Mouse (Mus musculus) neural tube, embryonic 11.5 days (tissue): Measurements from ENCODE around the gene Slc37a4. TPM values are rescaled to one million over a fixed set of nuclear protein-coding genes. Genes with fewer than 3 reads are reported as not detected.
"Not testable (repeated sequence)": the region's sequence is repeated elsewhere in the genome, so short reads cannot be mapped to it uniquely, and the experiment has no call there.

Source experiments
- ATAC-seq: fragments of 200-750 bp; cut with Nextera tagmentation; 2 replicates; pipeline ENCODE4 v1.8.0; 2017; ENCODE audit warnings: moderate number of reproducible peaks, mild to moderate bottlenecking, moderate TSS enrichment, moderate library complexity; ENCODE audit not compliant: insufficient read depth, low FRiP score, low TSS enrichment
- DNase-seq: peaks from one replicate; pipeline ENCODE4 v3.0.0-alpha.2; 2015; ENCODE audit warnings: low spot score
- H3K27ac ChIP-seq: fragments of 300-500 bp; sonication (generic); 2 replicates; pipeline ENCODE4 v1.5.1; 2014; ENCODE audit warnings: low read depth, mild to moderate bottlenecking, low read length
- H3K27me3 ChIP-seq: fragments of 300-500 bp; sonication (generic); 2 replicates; pipeline ENCODE4 v1.6.1; 2014; ENCODE audit warnings: mild to moderate bottlenecking, low read length, mixed read lengths; ENCODE audit not compliant: control insufficient read depth, insufficient read depth
- H3K36me3 ChIP-seq: fragments of 300-500 bp; sonication (generic); 2 replicates; pipeline ENCODE4 v1.6.1; 2014; ENCODE audit warnings: mild to moderate bottlenecking, low read length, moderate library complexity, mixed read lengths; ENCODE audit not compliant: control insufficient read depth, insufficient read depth
- H3K4me1 ChIP-seq: fragments of 300-500 bp; sonication (generic); 2 replicates; pipeline ENCODE4 v1.6.1; 2014; ENCODE audit warnings: low read length, mixed read lengths; ENCODE audit not compliant: control insufficient read depth, insufficient read depth
- H3K4me2 ChIP-seq: fragments of 300-500 bp; sonication (generic); 2 replicates; pipeline ENCODE4 v1.6.1; 2014; ENCODE audit warnings: low read depth, mild to moderate bottlenecking, moderate library complexity
- H3K4me3 ChIP-seq: fragments of 300-500 bp; sonication (generic); 2 replicates; pipeline ENCODE4 v1.5.1; 2014; ENCODE audit warnings: low read depth, low read length
- H3K9ac ChIP-seq: fragments of 300-500 bp; sonication (generic); 2 replicates; pipeline ENCODE4 v1.6.1; 2014; ENCODE audit warnings: mild to moderate bottlenecking, low read length
- H3K9me3 ChIP-seq: fragments of 300-500 bp; sonication (generic); 2 replicates; pipeline ENCODE4 v1.6.1; 2016; ENCODE audit warnings: low read length; ENCODE audit not compliant: control insufficient read depth
- WGBS: fragments of 180-500 bp; shearing (Covaris S2); extraction: QIAGEN DNeasy Blood & Tissue Kit; methylation state at CpG from one replicate; pipeline ENCODE4 v1.1.7; 2014; 5-methylcytosine and 5-hydroxymethylcytosine counted together
- polyA plus RNA-seq: library from polyadenylated mRNA; unstranded; fragments of >200 nt; fragmentation: Nextera tagmentation; extraction: Ambion mirVana; gene quantifications from 2 replicates; pipeline ENCODE4 v1.2.1, GENCODE M21; 2014

Slc37a4 gene
- polyA plus RNA-seq, 1 experiment from 2014 or later: 31.8 TPM

GRCm38 (mm10) chr9:44361190-44361917, 35.3 kb upstream of the Slc37a4 start, which contains the start of gene Vps11:
Vps11 (minus strand) TSS chr9:44361670.
- DNase-seq (peak; percentile 96), ATAC-seq (peak; percentile 80; the same call in 1 of the 2 replicates)
- Histone ChIP-seq H3K27ac (peak within 1 kb of the TSS; percentile 53; the same call in 1 of the 2 replicates), H3K4me3 (peak within 1 kb of the TSS; percentile 86), H3K36me3 (peaks cover 3% of the 10 kb centered on the region), H3K4me2 (peak within 1 kb of the TSS; percentile 60), H3K9ac (peak within 1 kb of the TSS; percentile 83), H3K27me3 (no peaks in the 10 kb centered on the region), H3K4me1 (peaks cover 6% of the 10 kb centered on the region; the same call in 1 of the 2 replicates), H3K9me3 (no peaks in the 10 kb centered on the region)
- WGBS: under 1% methylated on average over 44 of the region's 44 CpGs

- not testable (repeated sequence) for H3K9ac ChIP-seq, H3K9me3 ChIP-seq, H3K27me3 ChIP-seq, ATAC-seq, H3K4me1 ChIP-seq, H3K36me3 ChIP-seq, DNase-seq
- 49% methylated on average over 4 of the region's 4 CpGs for WGBS
- peak overlapping the region; percentile 86 for H3K4me3 ChIP-seq
- peak overlapping the region; percentile 60 for H3K4me2 ChIP-seq
- peak overlapping the region; percentile 53; the same call in 1 of the 2 replicates for H3K27ac ChIP-seq
Observed at GRCm38 (mm10) chr9:44361931-44362330, 34.7 kb upstream of the Slc37a4 start.

GRCm38 (mm10) chr9:44364480-44364879, 32.2 kb upstream of the Slc37a4 start:
- H3K9ac ChIP-seq: no peak overlapping the region
- peaks cover 6% of the 10 kb centered on the region; the same call in 1 of the 2 replicates for H3K4me1 ChIP-seq
- H3K27ac ChIP-seq: no peak overlapping the region
- H3K9me3 ChIP-seq: no peaks in the 10 kb centered on the region
- ATAC-seq (no peak), DNase-seq (no peak)
- no peak overlapping the region for H3K4me3 ChIP-seq
- WGBS: 56% methylated on average over 3 of the region's 3 CpGs
- no peaks in the 10 kb centered on the region for H3K27me3 ChIP-seq
- no peak overlapping the region for H3K4me2 ChIP-seq
- H3K36me3 ChIP-seq: no peaks in the 10 kb centered on the region

- no peaks in the 10 kb centered on the region for H3K27me3 ChIP-seq
- H3K9me3 ChIP-seq: no peaks in the 10 kb centered on the region
- no peak for DNase-seq
- H3K9ac ChIP-seq: no peak overlapping the region
- H3K36me3 ChIP-seq: no peaks in the 10 kb centered on the region
- no peak for ATAC-seq
- H3K4me3 ChIP-seq: no peak overlapping the region
- H3K27ac ChIP-seq: no peak overlapping the region
- H3K4me1 ChIP-seq: peaks cover 2% of the 10 kb centered on the region; the same call in 1 of the 2 replicates
- H3K4me2 ChIP-seq: no peak overlapping the region
Observed at GRCm38 (mm10) chr9:44373386-44373785, 23.3 kb upstream of the Slc37a4 start.

GRCm38 (mm10) chr9:44376141-44376540, 20.5 kb upstream of the Slc37a4 start:
- no peak for DNase-seq
- no peaks in the 10 kb centered on the region for H3K27me3 ChIP-seq
- no peak overlapping the region for H3K4me2 ChIP-seq
- no peaks in the 10 kb centered on the region for H3K9me3 ChIP-seq
- no peak overlapping the region for H3K4me3 ChIP-seq
- H3K9ac ChIP-seq: no peak overlapping the region
- peaks cover 12% of the 10 kb centered on the region for H3K4me1 ChIP-seq
- no peak for ATAC-seq
- WGBS: 96% methylated on average over 6 of the region's 6 CpGs
- H3K36me3 ChIP-seq: peaks cover under 1% of the 10 kb centered on the region; the same call in 1 of the 2 replicates
- H3K27ac ChIP-seq: no peak overlapping the region

GRCm38 (mm10) chr9:44377335-44377734, 19.3 kb upstream of the Slc37a4 start:
- not testable (repeated sequence) for H3K4me3 ChIP-seq, H3K9me3 ChIP-seq, H3K4me2 ChIP-seq, DNase-seq, H3K27ac ChIP-seq, H3K27me3 ChIP-seq, ATAC-seq, H3K9ac ChIP-seq
- peaks cover 12% of the 10 kb centered on the region for H3K4me1 ChIP-seq
- peaks cover 10% of the 10 kb centered on the region for H3K36me3 ChIP-seq
- 90% methylated on average over 2 of the region's 2 CpGs for WGBS

GRCm38 (mm10) chr9:44378153-44378730, 18.4 kb upstream of the Slc37a4 start:
- Histone ChIP-seq H3K4me1 (peaks cover 12% of the 10 kb centered on the region), H3K4me2 (peak overlapping the region; percentile 47), H3K27me3 (no peaks in the 10 kb centered on the region), H3K27ac (peak overlapping the region; percentile 72; the same call in 1 of the 2 replicates), H3K36me3 (peaks cover 18% of the 10 kb centered on the region), H3K9ac (peak overlapping the region; percentile 68), H3K9me3 (no peaks in the 10 kb centered on the region), H3K4me3 (peak overlapping the region; percentile 69)
- DNase-seq (no peak), ATAC-seq (no peak)
- WGBS: 92% methylated on average over 5 of the region's 5 CpGs

- peak within 1 kb of the TSS; percentile 69 for H3K4me3 ChIP-seq
- H3K4me1 ChIP-seq: peaks cover 12% of the 10 kb centered on the region
- DNase-seq (peak; percentile 100), ATAC-seq (peak; percentile 97)
- no peaks in the 10 kb centered on the region for H3K27me3 ChIP-seq
- no peaks in the 10 kb centered on the region for H3K9me3 ChIP-seq
- peak within 1 kb of the TSS; percentile 85 for H3K9ac ChIP-seq
- peak within 1 kb of the TSS; percentile 72 for H3K27ac ChIP-seq
- H3K36me3 ChIP-seq: peaks cover 23% of the 10 kb centered on the region
- under 1% methylated on average over 83 of the region's 83 CpGs for WGBS
- H3K4me2 ChIP-seq: peak within 1 kb of the TSS; percentile 89
Observed at GRCm38 (mm10) chr9:44379054-44379834, 17.4 kb upstream of the Slc37a4 start, which contains the start of gene Hyou1. Hyou1 (plus strand) TSS chr9:44379490.
